Mouse (Mus musculus) megakaryocyte-erythroid progenitor cell, adult 5-6 weeks (primary cell): ENCODE results near the gene Mllt3. TPM values are rescaled to one million over a fixed set of nuclear protein-coding genes. Genes with fewer than 3 reads are reported as not detected.

Source experiments
- ATAC-seq: replicated peaks from 2 replicates; pipeline ENCODE4 v1.8.0; 2016; ENCODE audit warnings: mild to moderate bottlenecking, inconsistent platforms; ENCODE audit not compliant: severe bottlenecking, poor library complexity, low FRiP score, low TSS enrichment
- total RNA-seq, 2 experiments: library from RNA; stranded (forward) in 1 of 2; stranded (reverse) in 1 of 2; fragments of 200-1000, 215-1000 nt in 1 of 2; fragments of >200 nt in 1 of 2; fragmentation: Nextera tagmentation in 1 of 2; gene quantifications; 2 replicates each; pipeline ENCODE4 v1.2.3; 2014 to 2017

Mllt3 gene
- total RNA-seq, 2 experiments from 2014 or later: 74.7 to 125 TPM

- ATAC-seq: no peak
These were observed 188.4 kb downstream of the Mllt3 start for GRCm38 (mm10) chr4:87844668-87845210.

- no peak for ATAC-seq
These were observed 192.8 kb downstream of the Mllt3 start for GRCm38 (mm10) chr4:87840210-87840910.

- no peak for ATAC-seq
These were observed 194.4 kb downstream of the Mllt3 start for GRCm38 (mm10) chr4:87838716-87839115.

- peak; percentile 61 for ATAC-seq
These were observed 195.4 kb downstream of the Mllt3 start for GRCm38 (mm10) chr4:87837471-87838361.

DNA sequence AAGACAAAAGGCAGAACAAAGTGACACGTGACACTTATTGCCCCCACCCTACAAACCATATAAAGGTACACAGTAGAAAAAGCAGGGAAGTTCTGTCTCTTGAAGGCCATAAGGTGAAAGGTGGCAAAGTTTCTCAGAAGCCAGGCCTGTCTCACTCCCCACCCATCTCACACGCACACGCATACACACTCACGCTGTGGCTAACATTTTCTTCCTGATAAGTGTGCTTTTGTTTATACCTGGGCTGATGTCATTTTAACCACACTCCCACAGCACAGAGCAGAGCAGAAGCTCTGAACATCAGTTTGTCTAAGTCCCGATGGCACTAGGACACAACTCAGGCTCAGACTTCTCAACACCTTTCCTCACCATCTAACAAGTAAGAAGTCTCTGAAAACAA is 196.9 kb downstream of the Mllt3 start:
- peak; percentile 51; the same call in 1 of the 2 replicates for ATAC-seq

DNA sequence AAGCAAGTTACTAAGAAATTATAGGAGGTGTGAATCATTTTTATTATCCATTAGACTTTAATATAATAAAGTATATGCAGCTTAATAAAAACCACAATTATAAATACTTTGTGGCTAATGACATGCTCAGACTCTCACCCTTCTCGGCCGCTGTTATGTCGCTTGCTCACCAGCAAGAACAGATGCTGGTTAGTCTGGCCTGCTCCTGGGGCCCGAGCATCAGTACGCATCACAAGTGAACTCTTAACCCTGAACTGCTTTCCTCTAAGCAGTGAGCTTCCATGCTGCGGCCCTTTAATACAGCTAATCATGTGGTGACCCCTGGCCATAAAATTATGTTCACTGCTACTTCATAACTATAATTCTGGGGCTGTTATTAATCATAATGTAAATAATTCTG is 198.0 kb downstream of the Mllt3 start:
- no peak for ATAC-seq

- no peak for ATAC-seq
These were observed 198.9 kb downstream of the Mllt3 start for GRCm38 (mm10) chr4:87834310-87834709.

DNA sequence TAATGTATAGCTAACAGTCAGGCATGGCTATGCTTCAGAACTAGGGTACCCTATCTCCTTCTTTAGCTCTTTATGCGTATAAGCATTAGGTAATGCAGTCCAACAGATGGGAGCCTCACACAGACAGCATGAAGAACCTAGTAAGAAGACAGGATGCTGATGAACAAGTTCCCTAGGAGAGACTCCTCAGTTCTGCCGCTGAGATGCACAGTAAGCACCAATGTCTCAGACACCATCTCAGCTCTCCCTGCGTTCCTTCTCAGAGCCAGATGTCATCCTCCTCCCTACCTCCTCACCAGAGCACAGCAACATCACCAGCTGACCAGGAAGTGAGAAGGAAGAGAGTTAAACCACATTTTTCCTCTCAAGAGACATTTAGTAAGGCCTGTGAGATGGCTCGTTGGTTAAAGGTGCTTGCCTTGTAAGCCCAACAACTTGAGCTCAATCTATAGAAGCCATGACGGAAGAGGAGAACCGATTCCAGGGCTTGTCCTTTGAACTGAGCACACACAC is 202.3 kb downstream of the Mllt3 start:
- ATAC-seq: no peak

GRCm38 (mm10) chr4:87829426-87830063 is 203.6 kb downstream of the Mllt3 start:
- ATAC-seq: peak; percentile 74

DNA sequence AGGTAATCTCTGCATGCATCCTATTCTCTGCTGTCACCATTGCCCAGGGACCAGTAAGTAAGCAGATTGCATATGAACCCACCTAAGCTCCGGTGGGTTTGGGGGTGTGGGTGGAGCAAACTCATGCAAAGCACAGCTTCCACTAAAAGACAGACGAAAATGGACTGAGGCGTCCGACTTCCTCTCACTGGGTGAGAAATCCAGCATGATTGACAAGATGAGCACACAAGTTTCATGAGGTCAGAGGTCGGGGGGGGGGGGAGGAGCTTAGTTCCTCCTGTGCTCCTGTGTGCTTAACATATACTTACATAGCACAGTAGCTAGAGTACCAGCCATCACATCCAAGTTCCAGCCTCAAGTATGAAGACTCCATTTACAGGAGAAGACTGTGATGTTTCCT is 206.8 kb downstream of the Mllt3 start:
- ATAC-seq: no peak

DNA sequence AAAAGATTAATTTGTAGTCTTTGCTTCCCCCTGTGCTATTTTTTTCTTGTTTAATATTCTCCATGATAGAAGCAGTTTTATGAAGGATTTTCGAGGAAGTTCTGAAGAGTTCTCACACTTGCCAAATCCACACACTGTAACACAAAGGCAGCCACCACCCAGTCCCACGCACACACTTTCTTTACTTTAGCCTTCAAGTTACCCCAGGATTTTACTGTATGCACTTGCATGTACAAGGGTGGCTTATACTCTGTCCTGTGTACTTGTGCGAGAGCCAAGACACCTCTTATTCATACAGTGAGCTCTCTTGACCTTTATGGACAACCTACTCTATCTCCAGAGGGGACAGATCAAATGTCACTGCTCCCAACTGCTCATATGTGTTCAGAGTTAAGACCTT is 209.5 kb downstream of the Mllt3 start:
- peak; percentile 53 for ATAC-seq

GRCm38 (mm10) chr4:87823191-87823590 is 210.0 kb downstream of the Mllt3 start:
- ATAC-seq: peak; percentile 66; the same call in 1 of the 2 replicates

GRCm38 (mm10) chr4:87820911-87821310 is 212.3 kb downstream of the Mllt3 start:
- no peak for ATAC-seq

- no peak for ATAC-seq
These were observed 214.0 kb downstream of the Mllt3 start for GRCm38 (mm10) chr4:87819182-87819581.

DNA sequence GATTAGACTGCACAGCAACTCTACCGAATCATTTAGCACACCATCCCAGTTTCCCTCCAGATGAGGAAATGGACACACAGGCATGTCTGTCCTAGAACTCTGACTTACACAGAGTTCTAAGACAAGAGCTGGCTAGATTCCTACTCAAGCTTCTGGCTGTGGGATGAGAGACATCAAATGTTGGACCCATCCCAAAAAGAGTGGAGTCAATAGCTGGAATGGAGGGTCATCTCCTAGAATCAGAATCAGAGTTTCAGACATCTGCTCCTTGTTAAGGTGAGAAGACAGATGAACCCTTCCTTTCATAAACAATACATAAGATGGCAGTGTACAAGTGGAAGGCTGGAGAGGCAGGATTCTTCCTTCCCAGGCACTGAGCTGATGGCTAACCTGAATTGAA is 214.9 kb downstream of the Mllt3 start:
- ATAC-seq: no peak

DNA sequence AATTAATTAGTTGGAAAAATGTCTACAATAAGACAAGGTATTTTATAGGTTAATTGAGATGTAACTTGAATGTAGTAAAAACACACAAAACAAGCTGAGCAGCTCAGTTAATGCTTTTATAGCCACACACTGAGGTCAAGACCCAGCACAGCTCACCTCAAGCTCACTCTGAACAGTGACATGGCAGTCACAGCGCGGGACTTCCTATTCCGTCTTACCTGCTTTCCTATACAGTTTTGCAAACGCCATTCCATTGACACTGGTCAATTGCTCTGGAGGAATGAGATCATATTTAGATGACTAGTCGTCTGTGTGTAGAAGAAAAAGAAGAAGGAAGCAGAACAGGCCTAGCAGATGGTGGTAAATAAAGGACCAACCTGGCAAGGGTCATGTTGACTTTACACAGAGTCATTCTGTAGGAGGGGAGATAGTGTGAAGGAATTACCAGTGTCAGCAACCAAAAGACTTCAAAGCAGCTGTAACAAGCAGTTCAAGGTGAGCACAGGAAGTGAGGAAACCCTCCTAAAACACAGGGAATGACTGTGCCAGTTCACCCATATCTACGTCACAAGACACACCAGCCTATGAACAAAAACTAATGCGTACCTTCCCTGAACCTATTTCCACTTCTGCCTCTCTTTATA is 217.6 kb downstream of the Mllt3 start:
- ATAC-seq: no peak

DNA sequence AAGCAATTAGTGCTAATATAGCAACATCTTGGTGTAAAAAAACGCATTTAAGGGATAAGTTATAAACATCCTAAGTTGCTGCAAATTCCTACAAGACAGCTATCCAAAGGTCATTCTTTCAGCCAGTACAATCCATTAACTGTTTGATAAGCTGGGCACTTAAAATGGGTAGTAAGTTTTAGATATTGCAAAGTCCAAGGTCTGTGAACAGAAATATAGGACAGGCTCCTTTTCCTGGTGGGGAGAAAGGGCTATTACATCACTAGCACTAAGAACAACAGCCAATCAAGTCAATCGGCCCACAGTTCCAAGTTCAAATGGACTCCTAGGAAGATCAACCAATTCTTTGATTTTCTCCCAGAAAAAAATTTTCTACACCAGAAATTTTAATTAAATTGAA is 221.3 kb downstream of the Mllt3 start:
- no peak for ATAC-seq

- peak; percentile 96 for ATAC-seq
These were observed 226.8 kb downstream of the Mllt3 start for GRCm38 (mm10) chr4:87806196-87806987.

DNA sequence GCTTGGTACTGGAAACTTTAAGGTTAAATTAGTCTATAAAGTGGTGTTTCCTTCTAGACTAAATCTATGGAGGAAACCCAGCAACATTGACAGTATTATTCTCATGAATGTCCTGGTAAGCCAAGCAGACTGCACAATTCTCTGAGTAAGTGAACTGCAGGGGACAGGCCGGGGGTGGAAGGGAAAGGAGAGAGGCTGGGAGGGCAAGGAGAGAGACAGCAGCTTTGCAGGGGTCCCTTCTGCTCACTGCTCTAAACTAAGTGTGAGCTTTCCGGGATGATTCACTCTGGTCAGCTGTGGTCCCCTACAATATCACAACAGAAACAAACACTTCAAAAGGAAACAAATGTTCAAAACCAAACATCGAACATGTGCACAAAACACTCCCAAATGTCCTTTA is 228.6 kb downstream of the Mllt3 start:
- no peak for ATAC-seq
